In genomic region chr2:32090145-32090544, GRCm38 (mm10) we compare ENCODE assay signal across 15 mouse cellular contexts.
"Had no signal": no experiment of that assay in that cellular context is flagged by ENCODE, and none has a peak within 500 bp of the region (broad histone marks: within the 10 kb centered on the region; RNA-seq: fewer than 3 reads in every experiment).

No protein-coding gene starts in this region.

- DNase-seq: lung, embryonic 14.5 days; lung, postnatal 10 days; lung, postnatal 4 days; right cerebral cortex, postnatal 14 days; thymus, adult 2 months; thymus, postnatal 25 days; thymus, postnatal 4 days had no signal

- H3K36me3 ChIP-seq: midbrain, embryonic 10.5 days; midbrain, embryonic 13.5 days; midbrain, embryonic 15.5 days; neural tube, embryonic 13.5 days; neural tube, embryonic 15.5 days; stomach, embryonic 15.5 days had no signal

- H3K9ac ChIP-seq: lung, embryonic 14.5 days; midbrain, embryonic 13.5 days; midbrain, embryonic 15.5 days; neural tube, embryonic 13.5 days; neural tube, embryonic 15.5 days; stomach, embryonic 15.5 days had no signal

- H3K27ac ChIP-seq: midbrain, embryonic 10.5 days; midbrain, embryonic 13.5 days; midbrain, embryonic 15.5 days; neural tube, embryonic 13.5 days; neural tube, embryonic 15.5 days; stomach, embryonic 15.5 days; stomach, postnatal 0 days had no signal

- H3K9me3 ChIP-seq: midbrain, embryonic 10.5 days; midbrain, embryonic 13.5 days; midbrain, embryonic 15.5 days; neural tube, embryonic 13.5 days; neural tube, embryonic 15.5 days; stomach, embryonic 15.5 days had no signal

- ATAC-seq: midbrain, embryonic 13.5 days; midbrain, embryonic 15.5 days had no signal

- H3K4me3 ChIP-seq: midbrain, embryonic 10.5 days; midbrain, embryonic 13.5 days; midbrain, embryonic 15.5 days; myocyte; neural tube, embryonic 13.5 days; neural tube, embryonic 15.5 days; stomach, embryonic 15.5 days had no signal

- H3K4me2 ChIP-seq: lung, embryonic 14.5 days; midbrain, embryonic 13.5 days; midbrain, embryonic 15.5 days; neural tube, embryonic 13.5 days; neural tube, embryonic 15.5 days; stomach, embryonic 15.5 days had no signal
